Mouse (Mus musculus) liver, embryonic 14.5 days (tissue): ENCODE results near the gene Zfp704. TPM values are rescaled to one million over a fixed set of nuclear protein-coding genes. Genes with fewer than 3 reads are reported as not detected.

Source experiments
- ATAC-seq: fragments of 200-750 bp; cut with Nextera tagmentation; 2 replicates; pipeline ENCODE4 v1.8.0; 2017; ENCODE audit warnings: moderate number of reproducible peaks, mild to moderate bottlenecking, moderate library complexity; ENCODE audit not compliant: insufficient read depth
- DNase-seq, 3 experiments: peaks; one replicate each; pipeline ENCODE4 v3.0.0-alpha.2; 2012 to 2013; ENCODE audit warnings: low read depth in 3 of 3, low spot score in 3 of 3
- H3K27ac ChIP-seq: fragments of 300-500 bp; sonication (generic); 2 replicates; pipeline ENCODE4 v1.5.1; 2014; ENCODE audit warnings: moderate library complexity, mild to moderate bottlenecking, control low read depth, inconsistent platforms
- H3K27me3 ChIP-seq: fragments of 300-500 bp; sonication (generic); 2 replicates; pipeline ENCODE4 v1.6.1; 2014; ENCODE audit warnings: mild to moderate bottlenecking, low read length, moderate library complexity; ENCODE audit not compliant: control insufficient read depth, insufficient read depth
- H3K36me3 ChIP-seq: fragments of 300-500 bp; sonication (generic); replicated peaks from 2 replicates; pipeline ENCODE4 v1.6.1; 2014; ENCODE audit warnings: low read depth; ENCODE audit not compliant: control insufficient read depth, insufficient read depth
- H3K4me1 ChIP-seq, 2 experiments: fragments of 200-500 bp in 1 of 2; fragments of 300-500 bp in 1 of 2; sonication (generic) in 1 of 2; replicated peaks; 2 replicates each; pipeline ENCODE4 v1.6.1; 2012 to 2014; ENCODE audit warnings: antibody characterized with exemption in 1 of 2, inconsistent platforms in 1 of 2, low read length in 1 of 2; ENCODE audit not compliant: control insufficient read depth in 2 of 2, insufficient read depth in 2 of 2
- H3K4me2 ChIP-seq: fragments of 300-500 bp; sonication (generic); 2 replicates; pipeline ENCODE4 v1.6.1; 2014; ENCODE audit warnings: low read depth, mild to moderate bottlenecking, control low read depth, moderate library complexity
- H3K4me3 ChIP-seq, 2 experiments: fragments of 200-500 bp in 1 of 2; fragments of 300-500 bp in 1 of 2; sonication (generic) in 1 of 2; 2 replicates each; pipeline ENCODE4 v1.5.1; 2012 to 2014; ENCODE audit warnings: low read depth in 2 of 2, low read length in 2 of 2, mild to moderate bottlenecking in 2 of 2, control low read depth in 1 of 2, inconsistent platforms in 1 of 2, moderate library complexity in 1 of 2; ENCODE audit not compliant: insufficient read depth in 1 of 2
- H3K9ac ChIP-seq: fragments of 300-500 bp; sonication (generic); replicated peaks from 2 replicates; pipeline ENCODE4 v1.6.1; 2014; ENCODE audit warnings: mild to moderate bottlenecking, control low read depth, moderate library complexity
- H3K9me3 ChIP-seq: fragments of 300-500 bp; sonication (generic); 2 replicates; pipeline ENCODE4 v1.6.1; 2016; ENCODE audit warnings: low read length, mixed read lengths; ENCODE audit not compliant: control insufficient read depth
- CTCF ChIP-seq: IDR thresholded peaks from 2 replicates; pipeline ENCODE4 v1.5.1; 2016; ENCODE audit warnings: antibody characterized with exemption, low read depth, control low read depth
- EP300 ChIP-seq: IDR thresholded peaks from 2 replicates; pipeline ENCODE4 v1.6.1; 2016; ENCODE audit warnings: antibody characterized with exemption, low read depth
- WGBS: fragments of 180-500 bp; shearing (Covaris S2); extraction: QIAGEN DNeasy Blood & Tissue Kit; methylation state at CpG from one replicate; pipeline ENCODE4 v1.1.7; 2014; ENCODE audit not compliant: insufficient replicate concordance; 5-methylcytosine and 5-hydroxymethylcytosine counted together
- polyA plus RNA-seq, 2 experiments: library from polyadenylated mRNA; depleted of rRNA in 1 of 2; stranded (reverse) in 1 of 2; unstranded in 1 of 2; fragments of >200 nt; fragmentation: Nextera tagmentation in 1 of 2; extraction: Ambion mirVana in 1 of 2; gene quantifications; 2 replicates each; pipeline versions ENCODE4 v1.2.1 to v1.2.3; 2012 to 2014

Gene Zfp704
- polyA plus RNA-seq, 2 experiments, result 0.94 to 1.1 TPM

GRCm38 (mm10) chr3:9481956-9482355 is 127.9 kb downstream of the Zfp704 start:
- H3K36me3 ChIP-seq, result no peaks in the 10 kb centered on the region
- ATAC-seq, result no peak
- peaks cover 0 to 4% of the 10 kb centered on the region in 2 experiments; a peak in 2 of 4 replicates for H3K4me1 ChIP-seq
- WGBS, result 62% methylated on average over 4 of the region's 4 CpGs
- no peak overlapping the region for H3K27ac ChIP-seq
- H3K9ac ChIP-seq, result no peak overlapping the region
- H3K4me3 ChIP-seq, result no peak overlapping the region
- H3K9me3 ChIP-seq, result no peaks in the 10 kb centered on the region
- DNase-seq, result no peak
- H3K27me3 ChIP-seq, result no peaks in the 10 kb centered on the region
- TF ChIP-seq EP300 (no peak), CTCF (no peak)
- H3K4me2 ChIP-seq, result no peak overlapping the region

GRCm38 (mm10) chr3:9481358-9481757 is 128.5 kb downstream of the Zfp704 start:
- Histone ChIP-seq H3K4me1 (peaks cover 0 to 4% of the 10 kb centered on the region in 2 experiments; a peak in 2 of 4 replicates), H3K9ac (no peak overlapping the region), H3K4me2 (no peak overlapping the region), H3K27ac (no peak overlapping the region), H3K9me3 (no peaks in the 10 kb centered on the region), H3K27me3 (no peaks in the 10 kb centered on the region), H3K36me3 (no peaks in the 10 kb centered on the region), H3K4me3 (no peak overlapping the region)
- TF ChIP-seq EP300 (no peak), CTCF (no peak)
- ATAC-seq (no peak), DNase-seq (no peak)
- WGBS, result 52% methylated on average over 6 of the region's 6 CpGs

- WGBS, result 67% methylated on average over 5 of the region's 5 CpGs
- TF ChIP-seq EP300 (no peak), CTCF (no peak)
- Histone ChIP-seq H3K4me1 (peaks cover 0 to 4% of the 10 kb centered on the region in 2 experiments; a peak in 2 of 4 replicates), H3K36me3 (no peaks in the 10 kb centered on the region), H3K27ac (no peak overlapping the region), H3K9ac (no peak overlapping the region), H3K4me3 (no peak overlapping the region), H3K27me3 (no peaks in the 10 kb centered on the region), H3K9me3 (no peaks in the 10 kb centered on the region), H3K4me2 (no peak overlapping the region)
- no peak for ATAC-seq
- no peak for DNase-seq
Observed at GRCm38 (mm10) chr3:9480936-9481335, 128.9 kb downstream of the Zfp704 start.

- H3K4me2 ChIP-seq, result no peak overlapping the region
- no peaks in the 10 kb centered on the region for H3K36me3 ChIP-seq
- TF ChIP-seq CTCF (no peak), EP300 (no peak)
- no peak for DNase-seq
- no peak overlapping the region for H3K4me3 ChIP-seq
- no peaks in the 10 kb centered on the region for H3K27me3 ChIP-seq
- H3K9me3 ChIP-seq, result no peaks in the 10 kb centered on the region
- no peak overlapping the region for H3K27ac ChIP-seq
- no peak for ATAC-seq
- H3K4me1 ChIP-seq, result no peaks in the 10 kb centered on the region; a peak in 1 of 4 replicates
- WGBS, result 71% methylated on average over 2 of the region's 2 CpGs
- H3K9ac ChIP-seq, result no peak overlapping the region
Observed at GRCm38 (mm10) chr3:9477386-9477785, 132.5 kb downstream of the Zfp704 start.

GRCm38 (mm10) chr3:9476336-9476735 is 133.5 kb downstream of the Zfp704 start:
- 75% methylated on average over 3 of the region's 3 CpGs for WGBS
- Histone ChIP-seq H3K9ac (no peak overlapping the region), H3K36me3 (no peaks in the 10 kb centered on the region), H3K9me3 (no peaks in the 10 kb centered on the region), H3K27ac (no peak overlapping the region), H3K4me1 (no peaks in the 10 kb centered on the region), H3K4me2 (no peak overlapping the region), H3K27me3 (no peaks in the 10 kb centered on the region), H3K4me3 (no peak overlapping the region)
- no peak for ATAC-seq
- no peak for DNase-seq
- TF ChIP-seq EP300 (no peak), CTCF (no peak)
